Mouse (Mus musculus): ENCODE measurements at regions not wholly inside any gene's neighbourhood (a gene's known extent, or its start where the extent isn't known, plus 50 kb on each side); places are given as distances from the start of the nearest gene placed in this dataset.
"Not testable (repeated sequence)": the region's sequence is repeated elsewhere in the genome, so short reads cannot be mapped to it uniquely, and the experiment has no call there.

DNA sequence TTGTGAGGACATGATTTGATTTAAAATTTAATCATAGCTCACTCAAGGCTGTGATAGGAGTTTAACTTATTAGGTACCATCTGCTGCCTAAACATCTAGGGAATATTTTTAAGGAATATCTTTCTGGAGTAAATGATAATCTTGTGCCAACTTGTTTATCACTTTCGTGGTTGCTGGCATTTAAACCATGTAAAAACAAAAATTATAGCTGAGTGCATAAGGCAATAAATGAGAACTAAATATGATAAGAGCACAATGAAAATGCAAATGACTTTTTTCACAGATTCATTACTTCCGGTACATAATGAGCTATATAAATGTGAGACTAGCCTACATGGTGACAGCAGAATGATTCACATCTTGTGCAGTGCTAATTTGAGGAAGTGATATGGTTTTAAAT, 221.8 kb upstream of the Tmprss15 start:
- DNase-seq = no peak

DNA sequence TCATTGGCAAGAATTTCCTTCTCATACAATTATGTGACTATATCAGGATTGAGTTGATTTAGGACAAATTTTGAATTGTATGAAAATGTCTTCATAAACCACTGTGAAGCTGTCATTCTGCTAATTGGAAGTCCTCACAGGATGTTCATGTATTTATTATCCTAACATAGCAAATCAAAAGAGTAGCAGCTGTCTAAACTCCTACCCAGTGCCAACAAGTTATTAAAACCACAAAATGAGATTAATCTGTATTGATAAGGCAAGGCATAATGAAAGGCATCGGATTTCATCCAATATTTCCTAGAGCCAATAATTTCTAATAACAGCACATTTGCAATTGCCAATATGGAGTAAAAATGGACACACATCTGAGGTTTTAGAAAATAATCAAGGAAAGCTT, 217.6 kb upstream of the Tmprss15 start:
- no peak for DNase-seq

DNA sequence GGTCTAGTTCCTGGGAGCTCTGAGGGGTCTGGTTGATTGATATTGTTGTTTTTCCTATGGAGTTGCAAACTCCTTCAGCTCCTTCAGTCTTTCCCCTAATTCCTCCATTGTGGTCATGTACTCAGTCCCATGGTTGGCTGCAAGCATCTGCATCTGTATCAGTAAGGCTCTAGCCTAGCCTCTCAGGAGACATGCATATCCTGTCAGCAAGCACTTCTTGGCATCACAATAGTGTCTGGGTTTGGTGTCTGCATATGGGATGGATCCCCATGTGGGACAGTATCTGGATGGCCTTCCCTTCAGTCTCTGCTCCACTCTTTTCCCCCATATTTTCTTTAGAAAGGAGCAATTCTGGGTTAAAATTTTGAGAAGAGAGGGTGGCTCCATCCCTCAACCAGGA, 205.7 kb upstream of the Tmprss15 start:
- DNase-seq = not testable (repeated sequence)

DNA sequence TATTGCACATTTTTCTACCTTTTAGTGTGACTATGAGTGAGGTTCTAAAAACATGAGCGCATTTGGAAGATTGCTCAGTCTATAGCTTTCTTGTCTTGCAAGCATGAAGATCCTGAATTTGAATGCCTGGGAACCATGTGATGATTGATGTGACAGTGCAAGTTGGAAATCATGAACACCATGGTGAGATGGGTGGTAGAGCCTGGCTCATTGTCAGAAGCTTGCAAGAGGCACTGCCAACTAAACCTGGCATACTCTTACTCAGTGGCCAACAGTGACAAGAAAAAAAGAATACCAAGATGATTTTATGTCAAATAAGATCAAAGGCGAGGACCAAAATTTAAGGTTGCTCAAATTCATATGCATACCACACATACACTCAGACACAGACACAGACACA, 188.1 kb upstream of the Tmprss15 start:
- no peak for DNase-seq

DNA sequence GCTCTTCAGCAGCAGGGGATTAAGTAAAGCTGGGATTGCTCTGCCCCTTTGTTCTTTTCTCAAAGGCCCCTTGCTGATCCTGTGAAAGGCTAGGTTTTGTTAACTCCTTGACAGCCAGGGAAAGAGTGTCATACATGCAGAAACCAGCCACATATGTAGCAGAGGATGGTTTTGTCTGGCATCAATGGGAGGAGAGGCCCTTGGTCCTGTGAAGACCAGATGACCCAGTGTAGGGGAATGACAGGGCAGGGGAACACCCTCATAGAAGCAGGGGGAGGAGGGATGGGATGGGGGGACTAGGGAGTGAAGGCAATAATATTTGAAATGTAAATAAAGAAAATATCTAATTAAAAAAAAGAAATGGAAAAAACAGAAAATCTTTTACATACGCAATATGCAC, 165.6 kb upstream of the Tmprss15 start:
- no peak for DNase-seq

DNA sequence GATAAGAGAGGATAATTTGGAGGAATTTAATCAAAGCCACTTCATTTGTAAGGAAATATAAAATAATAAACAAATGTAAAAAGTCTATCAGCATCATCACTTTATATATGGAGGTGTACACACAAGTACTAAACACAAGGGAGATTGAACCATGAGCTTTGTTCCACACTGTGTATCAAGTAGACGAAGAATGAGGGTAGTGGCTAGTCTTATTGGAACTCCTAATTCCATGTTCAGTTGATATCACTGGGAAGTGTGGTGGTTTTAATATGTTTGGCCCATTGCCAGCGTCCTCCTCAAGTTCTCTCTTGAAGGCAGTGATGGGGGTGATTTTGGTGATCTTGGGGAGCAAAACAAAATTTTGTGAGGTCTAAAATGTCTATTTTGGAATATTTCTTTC, 165.2 kb upstream of the Tmprss15 start:
- no peak for DNase-seq

DNA sequence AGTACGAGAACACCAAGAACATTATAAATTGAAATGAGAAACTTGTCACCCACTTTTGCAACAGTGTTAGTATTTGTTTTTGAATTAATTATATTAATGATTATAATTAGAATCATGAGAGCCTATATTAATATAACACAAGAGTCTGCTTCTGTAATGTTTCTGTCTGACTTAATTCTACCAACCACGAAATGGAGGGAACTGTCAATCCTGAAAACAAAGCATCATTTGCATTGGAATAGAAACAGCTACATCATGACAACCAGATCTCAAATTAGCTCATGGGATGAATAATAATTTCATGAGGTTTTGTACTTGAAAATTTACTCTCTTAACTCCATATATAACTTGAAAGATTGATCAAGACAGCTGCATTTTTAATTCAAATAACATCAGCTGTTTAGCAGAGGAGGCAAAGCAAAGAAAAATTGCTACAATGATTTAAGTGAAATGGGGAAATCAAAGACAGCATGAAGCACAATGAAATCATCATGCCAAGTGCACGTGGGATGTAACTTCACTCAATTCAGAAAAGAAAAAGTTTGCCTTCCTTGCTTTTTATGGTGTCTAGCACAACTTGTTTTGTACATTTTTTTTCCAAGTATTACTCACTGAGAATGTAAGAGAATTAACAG, 150.1 kb upstream of the Tmprss15 start:
- no peak for DNase-seq

DNA sequence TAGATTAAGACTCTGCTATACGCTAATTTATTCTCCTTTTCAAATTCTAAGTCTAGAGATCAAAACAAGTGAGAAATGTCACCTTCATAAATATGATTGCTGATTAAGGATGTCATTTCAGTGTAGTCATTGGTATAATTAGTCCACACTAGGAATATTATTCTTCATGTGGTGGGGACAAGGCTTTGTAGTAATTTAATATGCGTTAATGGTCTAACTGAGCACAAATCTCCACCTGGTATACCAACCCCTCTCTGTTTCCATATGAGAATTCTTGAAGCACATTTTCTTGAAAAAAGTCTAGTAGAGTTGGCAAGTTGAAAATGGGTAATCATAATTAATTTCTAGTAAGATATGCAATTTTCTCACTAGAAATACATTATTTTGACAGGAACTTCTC, 149.3 kb upstream of the Tmprss15 start:
- no peak for DNase-seq

DNA sequence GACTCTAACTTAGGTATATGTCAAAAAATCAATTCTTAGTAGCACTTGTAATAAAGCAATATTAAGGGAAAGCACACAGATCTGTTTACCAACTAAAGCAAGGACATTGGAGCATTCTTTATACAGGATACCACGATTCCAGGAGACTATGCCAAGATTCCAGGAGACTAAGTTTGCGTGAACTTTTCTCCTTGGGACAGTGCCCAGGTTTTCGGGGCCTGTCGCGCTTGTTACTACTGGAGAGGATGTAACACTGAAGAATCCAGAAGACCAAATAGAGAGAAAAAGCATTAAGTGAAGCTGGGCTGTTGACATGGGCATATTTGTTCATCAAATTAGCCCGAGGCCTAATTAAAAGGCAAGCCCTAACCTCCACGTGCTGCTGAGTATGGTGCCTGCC, 100.3 kb upstream of the Tmprss15 start:
- no peak for DNase-seq

DNA sequence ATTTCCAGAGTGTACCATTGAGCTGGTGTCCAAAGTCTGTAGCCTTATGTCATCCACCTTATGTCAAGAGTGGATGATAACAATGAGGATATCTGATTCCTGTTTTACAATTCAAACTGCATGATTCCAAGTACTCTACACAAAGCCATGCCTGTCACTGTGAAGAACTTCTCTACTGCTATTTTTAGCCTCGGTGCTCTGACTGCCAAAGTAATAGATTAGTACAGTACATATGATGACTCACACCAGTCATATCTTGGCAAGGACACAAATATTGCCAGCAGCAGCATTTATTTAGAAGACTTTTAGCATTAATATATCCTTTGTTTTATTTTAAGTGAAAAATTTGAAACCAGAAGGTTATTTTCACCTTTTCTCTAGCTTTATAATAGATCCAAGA, 95.6 kb upstream of the Tmprss15 start:
- DNase-seq = no peak

DNA sequence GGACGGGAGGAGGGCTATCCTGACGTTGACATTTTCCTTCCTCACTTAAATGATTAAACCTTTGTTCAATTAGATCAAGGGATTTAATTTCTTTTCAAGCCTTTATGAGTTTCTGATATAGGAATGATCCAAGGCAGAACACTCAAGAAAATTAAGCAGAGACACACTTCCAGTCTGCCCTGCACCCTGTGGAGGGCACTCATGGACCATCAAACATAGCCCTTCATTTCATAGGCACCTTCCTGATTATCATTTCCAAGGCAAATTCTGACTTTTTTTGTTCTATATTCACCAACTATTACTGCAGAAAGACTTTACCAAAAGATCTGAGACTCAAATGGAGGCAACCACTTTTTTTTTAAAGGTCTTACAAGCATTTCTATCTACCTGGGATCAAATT, 91.6 kb upstream of the Tmprss15 start:
- DNase-seq = no peak

DNA sequence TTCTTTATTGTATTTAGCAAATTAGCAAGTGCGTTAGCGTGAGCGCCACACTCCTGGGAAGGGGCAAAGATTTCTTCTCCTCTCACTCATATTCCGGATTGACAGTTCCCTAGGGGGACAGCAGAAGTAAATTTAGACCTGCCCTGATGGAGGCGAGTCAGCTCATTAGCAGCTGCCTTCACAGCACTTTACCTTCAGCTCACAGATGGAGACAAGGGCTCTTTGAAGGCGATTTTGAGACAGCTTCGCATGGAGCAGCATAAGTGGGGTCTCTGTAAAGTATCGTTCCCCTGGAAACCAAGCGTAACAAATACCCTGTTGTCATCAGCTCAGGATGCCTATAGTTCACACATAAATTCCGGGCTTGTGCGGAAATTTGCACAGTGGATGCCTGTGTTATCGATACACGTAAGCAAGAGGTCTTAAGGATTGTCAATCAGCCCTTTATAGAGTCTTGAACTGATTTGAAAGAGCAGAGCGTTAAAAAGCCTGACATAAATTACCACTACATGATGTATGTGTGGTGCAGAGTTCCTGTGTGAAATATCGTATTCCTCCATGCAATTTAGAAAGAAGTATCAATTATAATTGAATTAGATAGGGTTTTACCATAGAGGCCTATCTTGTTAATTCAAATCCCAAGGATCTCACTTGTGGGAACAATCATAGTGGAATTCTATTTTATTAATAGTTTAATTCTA, 86.6 kb upstream of the Tmprss15 start:
- DNase-seq = no peak

DNA sequence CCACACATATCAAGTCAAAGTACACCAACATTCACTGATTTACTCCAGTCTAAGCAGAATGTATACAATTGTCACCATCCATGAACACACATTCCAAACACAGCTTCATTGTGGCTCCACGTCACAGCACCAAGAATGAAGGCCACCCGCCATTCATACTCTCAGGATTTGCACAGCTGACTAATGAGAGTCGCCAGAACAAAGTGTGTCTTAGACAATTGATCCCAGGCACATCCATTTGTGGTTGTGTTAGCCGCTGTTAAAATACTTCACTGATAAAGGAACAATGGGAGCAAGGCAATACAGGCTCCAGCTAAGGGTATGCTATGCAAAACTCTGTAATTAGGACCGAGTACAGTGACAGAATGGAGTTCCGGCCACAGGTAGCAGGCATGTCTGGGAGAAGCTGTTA, 85.9 kb upstream of the Tmprss15 start:
- DNase-seq = no peak

DNA sequence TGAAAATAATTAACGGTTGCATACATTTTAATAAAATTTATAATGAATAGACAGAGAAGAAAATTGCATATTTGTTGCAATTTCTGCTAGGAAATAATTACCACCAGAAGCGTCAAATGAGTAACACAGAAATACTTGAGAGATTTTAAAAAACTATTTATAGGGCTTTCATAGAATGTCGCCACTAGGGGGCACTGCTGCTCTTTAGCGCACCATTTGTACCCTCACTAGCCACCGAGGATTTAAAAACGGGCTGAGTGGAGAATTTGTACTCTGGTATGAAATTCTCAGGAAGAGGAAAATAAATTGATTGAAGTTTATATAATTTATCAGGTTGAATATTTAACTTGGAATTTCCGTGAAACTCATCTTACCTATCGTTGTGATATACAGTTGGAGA, 77.3 kb upstream of the Tmprss15 start:
- DNase-seq = peak; percentile 50

DNA sequence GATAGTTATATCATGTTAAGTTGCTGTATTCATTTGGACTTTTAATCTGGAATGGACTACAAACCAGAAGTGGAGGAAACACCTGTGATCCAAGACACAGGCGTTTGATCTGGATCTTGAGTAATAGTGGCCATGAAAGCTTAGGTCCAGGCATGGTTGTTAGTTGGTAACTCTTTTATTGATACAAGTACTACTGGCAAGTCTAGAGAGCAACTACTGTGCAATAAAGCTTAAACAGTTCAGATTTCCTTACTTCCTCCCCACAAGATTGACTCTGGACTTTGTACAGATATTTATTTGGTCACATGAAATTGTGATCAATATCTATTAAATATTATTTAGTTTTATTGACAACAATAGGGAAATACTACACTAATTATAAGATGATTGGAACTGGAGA, 51.9 kb upstream of the Tmprss15 start:
- DNase-seq = no peak
